Mouse (Mus musculus) embryonic fibroblast, embryonic 13.5 days (primary cell): ENCODE measurements around the gene Rin2.

Source experiments
- CTCF ChIP-seq: IDR thresholded peaks from 2 replicates; pipeline ENCODE4 v1.5.1; 2011; ENCODE audit warnings: mild to moderate bottlenecking, control low read depth, low read length, moderate library complexity, borderline replicate concordance; ENCODE audit not compliant: insufficient read depth
- POLR2A ChIP-seq: IDR thresholded peaks from 2 replicates; pipeline ENCODE4 v1.6.1; 2011; ENCODE audit warnings: low read depth, mild to moderate bottlenecking, control low read depth, low read length, moderate library complexity

GRCm38 (mm10) chr2:145753973-145754372 lies 79.0 kb downstream of the Rin2 start:
- TF ChIP-seq POLR2A (no peak), CTCF (no peak)
